Mouse (Mus musculus): ENCODE results near the gene Ecsit.

DNA sequence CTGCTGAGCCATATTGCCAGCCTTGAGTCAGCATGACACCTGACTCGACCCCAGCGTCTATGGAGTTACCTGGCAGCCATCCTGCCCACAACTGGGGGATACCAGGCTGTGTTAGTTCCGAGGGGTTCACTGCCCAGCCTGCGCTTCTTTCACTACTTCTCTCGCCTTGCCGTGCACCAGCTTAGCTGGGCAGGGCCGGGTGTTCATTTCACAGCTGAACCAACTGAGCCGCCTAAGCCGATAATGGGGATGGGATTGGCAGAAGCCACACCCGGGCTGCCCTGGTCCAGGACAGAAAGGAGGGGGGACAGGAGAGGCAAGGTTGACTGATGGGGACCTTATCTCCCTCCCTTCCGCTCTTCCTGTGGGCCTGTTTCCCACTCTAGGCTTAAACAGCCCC lies 35.9 kb downstream of the Ecsit start:
- TF ChIP-seq CTCF (IDR thresholded peaks at IDR 0.05; ENCODE audit: control insufficient read depth, insufficient read depth, insufficient replicate concordance, low read depth, low read length) (no peak), POLR2A (IDR thresholded peaks at IDR 0.05; ENCODE audit: control insufficient read depth, low read depth, low read length) (no peak)

All from testis, adult 2 months (tissue).